Mouse (Mus musculus) MEL (cell line): ENCODE data around the gene Hist1h2ak. TPM values are rescaled to one million over a fixed set of nuclear protein-coding genes. Genes with fewer than 3 reads are reported as not detected.

Source experiments
- DNase-seq: peaks from one replicate; pipeline ENCODE4 v3.0.0; 2011; ENCODE audit warnings: low read depth, low spot score
- H3K27ac ChIP-seq: 2 replicates; pipeline ENCODE4 v1.5.1; 2012; ENCODE audit warnings: low read depth, mild to moderate bottlenecking, control low read depth, low read length, moderate library complexity; ENCODE audit not compliant: control insufficient read depth
- H3K27me3 ChIP-seq, 2 experiments: fragments of 150-350 bp in 1 of 2; sonication (generic) in 1 of 2; 2 replicates each; pipeline ENCODE4 v1.6.1; 2012; ENCODE audit warnings: low read length in 2 of 2, mild to moderate bottlenecking in 2 of 2, improper control_type of control experiment in 1 of 2, moderate library complexity in 1 of 2; ENCODE audit not compliant: insufficient read depth in 2 of 2, control insufficient read depth in 1 of 2
- H3K36me3 ChIP-seq, 2 experiments: 2 replicates each; pipeline ENCODE4 v1.6.1; 2012 to 2014; ENCODE audit warnings: low read length in 2 of 2, improper control_type of control experiment in 1 of 2, inconsistent platforms in 1 of 2, mild to moderate bottlenecking in 1 of 2; ENCODE audit not compliant: insufficient read depth in 2 of 2, control insufficient read depth in 1 of 2
- H3K4me1 ChIP-seq, 2 experiments: fragments of 150-350 bp in 1 of 2; sonication (generic) in 1 of 2; 2 replicates each; pipeline ENCODE4 v1.6.1; 2012; ENCODE audit warnings: low read length in 2 of 2, improper control_type of control experiment in 1 of 2, mild to moderate bottlenecking in 1 of 2; ENCODE audit not compliant: insufficient read depth in 2 of 2, control insufficient read depth in 1 of 2
- H3K4me3 ChIP-seq, 2 experiments: fragments of 150-350 bp in 1 of 2; sonication (generic) in 1 of 2; 2 replicates each; pipeline ENCODE4 v1.5.1; 2012; ENCODE audit warnings: low read depth in 2 of 2, low read length in 2 of 2, mild to moderate bottlenecking in 2 of 2, moderate library complexity in 2 of 2, control low read depth in 1 of 2, improper control_type of control experiment in 1 of 2; ENCODE audit not compliant: control insufficient read depth in 1 of 2, insufficient read depth in 1 of 2
- H3K79me2 ChIP-seq: 2 replicates; pipeline ENCODE4 v1.6.1; 2012; ENCODE audit warnings: mild to moderate bottlenecking, low read length, moderate library complexity; ENCODE audit not compliant: control insufficient read depth, poor library complexity, insufficient read depth
- H3K9ac ChIP-seq: 2 replicates; pipeline ENCODE4 v1.6.1; 2012; ENCODE audit warnings: low read depth, mild to moderate bottlenecking, control low read depth, low read length, moderate library complexity; ENCODE audit not compliant: control insufficient read depth, poor library complexity, severe bottlenecking
- H3K9me3 ChIP-seq: fragments of 150-350 bp; sonication (generic); replicated peaks from 2 replicates; pipeline ENCODE4 v1.6.1; 2012; ENCODE audit warnings: mild to moderate bottlenecking, low read length, improper control_type of control experiment, moderate library complexity; ENCODE audit not compliant: insufficient read depth
- BHLHE40 ChIP-seq: IDR thresholded peaks from 2 replicates; pipeline ENCODE4 v1.6.1; 2012; ENCODE audit warnings: low read depth, mild to moderate bottlenecking, inconsistent platforms, low read length, improper control_type of control experiment, borderline replicate concordance
- CHD2 ChIP-seq: IDR thresholded peaks from 2 replicates; pipeline ENCODE4 v1.6.1; 2011; ENCODE audit warnings: low read length, improper control_type of control experiment
- CTCF ChIP-seq, 3 experiments: IDR thresholded peaks in 2 of 3; conservative IDR thresholded peaks in 1 of 3; 2 replicates each; pipeline ENCODE4 v1.5.1; 2011 to 2012; ENCODE audit warnings: low read length in 3 of 3, low read depth in 2 of 3, mild to moderate bottlenecking in 2 of 3, improper control_type of control experiment in 1 of 3, inconsistent platforms in 1 of 3, mixed read lengths in 1 of 3, moderate library complexity in 1 of 3; ENCODE audit not compliant: control insufficient read depth in 1 of 3, insufficient read depth in 1 of 3, poor library complexity in 1 of 3, severe bottlenecking in 1 of 3
- EP300 ChIP-seq, 2 experiments: IDR thresholded peaks; 2 replicates each; pipeline ENCODE4 v1.6.1; 2011; ENCODE audit warnings: improper control_type of control experiment in 2 of 2, low read length in 2 of 2, low read depth in 1 of 2, mild to moderate bottlenecking in 1 of 2
- GABPA ChIP-seq: IDR thresholded peaks from 2 replicates; pipeline ENCODE4 v1.6.1; 2012; ENCODE audit warnings: low read depth, mild to moderate bottlenecking, inconsistent platforms, low read length, improper control_type of control experiment, moderate library complexity
- KAT2A ChIP-seq: conservative IDR thresholded peaks from 2 replicates; pipeline ENCODE4 v1.6.1; 2012; ENCODE audit warnings: low read depth, low read length, improper control_type of control experiment, inconsistent platforms
- MAFK ChIP-seq: IDR thresholded peaks from 2 replicates; pipeline ENCODE4 v1.6.1; 2011; ENCODE audit warnings: low read depth, mild to moderate bottlenecking, low read length, improper control_type of control experiment, borderline replicate concordance
- MAX ChIP-seq: IDR thresholded peaks from 2 replicates; pipeline ENCODE4 v1.6.1; 2011; ENCODE audit warnings: low read length, improper control_type of control experiment
- MEF2A ChIP-seq: IDR thresholded peaks from 2 replicates; pipeline ENCODE4 v1.6.1; 2014; ENCODE audit warnings: low read depth, mild to moderate bottlenecking, inconsistent platforms, low read length, improper control_type of control experiment; ENCODE audit not compliant: poor library complexity, insufficient replicate concordance, severe bottlenecking; ENCODE audit errors: extremely low read depth
- MYB ChIP-seq: IDR thresholded peaks from 2 replicates; pipeline ENCODE4 v1.6.1; 2011; ENCODE audit warnings: mild to moderate bottlenecking, low read depth, low read length, improper control_type of control experiment
- MYC ChIP-seq: IDR thresholded peaks from 2 replicates; pipeline ENCODE4 v1.6.1; 2011; ENCODE audit warnings: low read depth, mild to moderate bottlenecking, low read length, improper control_type of control experiment, moderate library complexity
- NRF1 ChIP-seq: IDR thresholded peaks from 2 replicates; pipeline ENCODE4 v1.6.1; 2014; ENCODE audit warnings: low read depth, mild to moderate bottlenecking, inconsistent platforms, low read length, improper control_type of control experiment, moderate library complexity; ENCODE audit not compliant: poor library complexity, insufficient read depth, severe bottlenecking
- POLR2A ChIP-seq, 2 experiments: IDR thresholded peaks; 2 replicates each; pipeline ENCODE4 v1.6.1; 2011 to 2012; ENCODE audit warnings: low read length in 2 of 2, mild to moderate bottlenecking in 2 of 2, control low read depth in 1 of 2, improper control_type of control experiment in 1 of 2, low read depth in 1 of 2, moderate library complexity in 1 of 2; ENCODE audit not compliant: control insufficient read depth in 1 of 2, insufficient read depth in 1 of 2, poor library complexity in 1 of 2
- POLR2AphosphoS2 ChIP-seq: IDR thresholded peaks from 2 replicates; pipeline ENCODE4 v1.6.1; 2011; ENCODE audit warnings: low read length, improper control_type of control experiment
- POLR2AphosphoS5 ChIP-seq: IDR thresholded peaks from 2 replicates; pipeline ENCODE4 v1.6.1; 2012; ENCODE audit warnings: low read depth, borderline replicate concordance, mild to moderate bottlenecking, inconsistent platforms, low read length, moderate library complexity, mixed read lengths
- RAD21 ChIP-seq: IDR thresholded peaks from 2 replicates; pipeline ENCODE4 v1.6.1; 2011; ENCODE audit warnings: mild to moderate bottlenecking, low read depth, low read length, improper control_type of control experiment
- SMC3 ChIP-seq: IDR thresholded peaks from 2 replicates; pipeline ENCODE4 v1.6.1; 2011; ENCODE audit warnings: low read depth, low read length, improper control_type of control experiment
- TBP ChIP-seq: IDR thresholded peaks from 2 replicates; pipeline ENCODE4 v1.8.0; 2011; ENCODE audit warnings: low read depth, low read length, improper control_type of control experiment
- TCF12 ChIP-seq: IDR thresholded peaks from 2 replicates; pipeline ENCODE4 v1.6.1; 2014; ENCODE audit warnings: low read depth, mild to moderate bottlenecking, inconsistent platforms, low read length, improper control_type of control experiment, moderate library complexity
- UBTF ChIP-seq: IDR thresholded peaks from 2 replicates; pipeline ENCODE4 v1.6.1; 2012; ENCODE audit warnings: low read depth, mild to moderate bottlenecking, inconsistent platforms, low read length, improper control_type of control experiment, moderate library complexity, borderline replicate concordance; ENCODE audit not compliant: insufficient read depth
- ZNF384 ChIP-seq: IDR thresholded peaks from 2 replicates; pipeline ENCODE4 v1.6.1; 2012; ENCODE audit warnings: low read depth, mild to moderate bottlenecking, inconsistent platforms, low read length, improper control_type of control experiment
- polyA plus RNA-seq, 2 experiments: library from polyadenylated mRNA; stranded (reverse) in 1 of 2; unstranded in 1 of 2; fragments of >175 nt in 1 of 2; fragments of >200 nt in 1 of 2; gene quantifications; 2 replicates each; pipeline versions ENCODE4 v1.2.1 to v1.2.4; 2012; ENCODE audit warnings: low replicate concordance in 2 of 2, low read depth in 1 of 2; ENCODE audit not compliant: insufficient read length in 2 of 2, insufficient read depth in 1 of 2, missing spikeins in 1 of 2
- total RNA-seq: library from RNA; depleted of rRNA; stranded (reverse); fragments of 300-350 nt; gene quantifications from 2 replicates; pipeline ENCODE4 v1.2.3, GENCODE M21; 2012

Hist1h2ak gene
- total and polyA plus RNA-seq, 3 experiments: 10.6 to 1,127 TPM; not detected in 1

- Histone ChIP-seq H3K4me1 (no peaks in the 10 kb centered on the region), H3K4me3 (peak overlapping the region; percentile 8 to 36), H3K9ac (peak overlapping the region; percentile 65), H3K36me3 (peaks cover 0 to 31% of the 10 kb centered on the region in 2 experiments; a peak in 2 of 4 replicates), H3K27me3 (no peaks in the 10 kb centered on the region), H3K9me3 (no peaks in the 10 kb centered on the region), H3K27ac (peak overlapping the region; percentile 93), H3K79me2 (peaks cover 8% of the 10 kb centered on the region; the same call in 1 of the 2 replicates)
- DNase-seq: peak; percentile 84
- no peak for TF ChIP-seq MAFK
- TF ChIP-seq NRF1: no peak
- TF ChIP-seq GABPA: no peak
- TF ChIP-seq KAT2A: no peak
- no peak for TF ChIP-seq BHLHE40
- TF ChIP-seq MYB: no peak
- no peak for TF ChIP-seq SMC3
- no peak for TF ChIP-seq CTCF (IDR thresholded peaks at IDR 0.05 in 2 of 3, conservative IDR thresholded peaks at IDR 0.05 in 1 of 3; ENCODE audit: control insufficient read depth in 1 of 3, insufficient read depth in 1 of 3, low read depth in 2 of 3, low read length in 3 of 3, poor library complexity in 1 of 3, severe bottlenecking in 1 of 3)
- TF ChIP-seq MYC: no peak
- TF ChIP-seq UBTF: no peak
- TF ChIP-seq TBP: no peak
- TF ChIP-seq POLR2AphosphoS2: no peak
- no peak for TF ChIP-seq MAX
- TF ChIP-seq TCF12: no peak
- TF ChIP-seq CHD2: no peak
- TF ChIP-seq ZNF384: no peak
- no peak for TF ChIP-seq POLR2A (IDR thresholded peaks at IDR 0.05; ENCODE audit: control insufficient read depth in 1 of 2, insufficient read depth in 1 of 2, low read depth in 1 of 2, low read length in 2 of 2, poor library complexity in 1 of 2)
- TF ChIP-seq EP300 (IDR thresholded peaks at IDR 0.05; ENCODE audit: low read depth in 1 of 2, low read length in 2 of 2): no peak
- no peak for TF ChIP-seq MEF2A
These were observed 30.1 kb upstream of the Hist1h2ak start for GRCm38 (mm10) chr13:21783734-21784161.

- Histone ChIP-seq H3K4me1 (no peaks in the 10 kb centered on the region), H3K36me3 (peaks cover 0 to 28% of the 10 kb centered on the region in 2 experiments; a peak in 2 of 4 replicates), H3K9ac (peak within 1 kb of the TSS; percentile 75), H3K27ac (peak within 1 kb of the TSS; percentile 93), H3K79me2 (peaks cover 8% of the 10 kb centered on the region; the same call in 1 of the 2 replicates), H3K27me3 (no peaks in the 10 kb centered on the region), H3K9me3 (no peaks in the 10 kb centered on the region), H3K4me3 (peak within 1 kb of the TSS; percentile 36 to 44)
- DNase-seq: peak; percentile 94
- TF ChIP-seq POLR2AphosphoS5 (peak; percentile 96; the same call in 1 of the 2 replicates), POLR2A (IDR thresholded peaks at IDR 0.05; ENCODE audit: control insufficient read depth in 1 of 2, insufficient read depth in 1 of 2, low read depth in 1 of 2, low read length in 2 of 2, poor library complexity in 1 of 2) (peak in 1 of 2 experiments; percentile 96; a peak in 1 of 4 replicates), RAD21 (no peak)
These were observed 29.6 kb upstream of the Hist1h2ak start, which contains the start of gene Hist1h3i for GRCm38 (mm10) chr13:21783255-21783617. Gene Hist1h3i, minus strand, starts transcription at chr13:21783370.
